Mouse (Mus musculus): ENCODE data around the gene Tmem267.
"Not testable (repeated sequence)": the region's sequence is repeated elsewhere in the genome, so short reads cannot be mapped to it uniquely, and the experiment has no call there.

Gene Tmem267

DNA sequence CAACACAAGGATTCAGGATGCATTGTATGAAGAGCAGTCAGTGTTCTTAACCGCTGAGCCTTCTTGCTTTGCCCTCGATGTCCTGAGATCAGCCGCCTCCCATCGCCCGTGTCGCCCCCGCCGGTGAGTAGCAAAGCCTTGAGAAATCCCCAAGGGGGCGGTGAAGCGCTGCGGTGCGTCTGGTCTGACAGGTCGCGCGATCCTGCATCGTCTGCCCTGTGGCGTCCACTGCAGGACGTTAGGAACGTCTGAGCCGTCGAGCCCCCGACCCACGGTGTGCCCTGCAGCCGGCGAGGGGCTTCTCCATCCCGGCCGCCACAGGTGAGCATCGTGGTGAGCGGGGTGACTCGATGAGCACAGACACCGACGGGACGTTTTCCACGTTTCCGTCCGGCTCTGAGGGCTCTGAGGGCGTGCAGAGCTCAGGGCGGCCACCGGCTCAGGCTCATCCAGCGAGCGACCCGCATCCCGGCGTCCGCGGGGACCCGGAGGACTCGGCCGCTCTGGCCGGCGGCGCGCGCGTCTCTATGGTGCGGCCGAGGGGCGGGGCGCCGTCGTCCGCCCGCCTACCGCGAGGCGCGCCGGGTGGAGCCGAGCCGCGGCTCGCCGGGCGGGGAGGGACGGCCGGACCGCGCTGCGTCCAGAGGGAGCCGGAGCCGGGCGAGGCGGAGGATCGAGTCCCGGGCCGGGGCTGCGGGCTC lies at the start of gene Tmem267, which contains the start of gene 3110070M22Rik:
Tmem267 (plus strand) TSS at position 160 of the 701 bp plus-strand sequence.
3110070M22Rik (minus strand) TSS at position 504 of the 701 bp plus-strand sequence.
- peak; percentile 88 for DNase-seq

DNA sequence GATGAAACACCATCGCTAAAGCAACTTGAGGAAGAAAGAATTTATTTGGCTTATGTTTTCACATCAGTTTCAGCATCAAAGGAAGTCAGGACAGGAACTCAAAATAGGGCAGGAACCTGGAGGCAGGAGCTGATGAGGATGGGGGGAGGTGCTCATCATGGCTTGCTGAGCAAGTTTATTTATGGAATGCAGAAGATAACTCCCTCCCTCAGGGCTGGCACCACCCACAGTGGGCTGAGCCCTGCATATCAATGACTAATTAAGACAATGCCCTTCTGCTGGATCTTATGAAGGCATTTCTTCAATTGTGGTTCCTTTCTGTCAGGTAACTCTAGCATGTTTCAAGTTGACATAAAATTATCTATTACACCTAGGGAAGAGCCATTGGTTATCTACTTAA lies 45.6 kb upstream of the Tmem267 start:
- DNase-seq = no peak

DNA sequence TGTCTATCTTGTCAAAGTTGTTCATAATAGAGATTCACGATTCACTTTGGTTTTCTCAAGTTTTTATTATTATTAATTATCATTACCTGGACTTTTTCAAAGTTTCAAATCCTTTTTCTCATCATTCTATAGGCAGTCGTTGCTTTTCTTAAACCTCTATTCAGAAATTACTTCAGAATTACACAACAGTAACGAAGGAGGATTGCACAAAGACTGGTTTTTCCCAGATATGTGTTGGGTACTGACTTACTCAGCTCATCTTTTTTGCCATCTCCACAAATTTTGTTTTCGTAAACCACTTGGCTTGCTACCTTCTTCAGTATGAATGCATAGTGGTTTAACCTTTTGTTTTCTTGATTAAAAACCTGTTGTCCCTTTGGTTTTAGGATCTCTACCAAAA lies 34.3 kb upstream of the Tmem267 start:
- DNase-seq = no peak

DNA sequence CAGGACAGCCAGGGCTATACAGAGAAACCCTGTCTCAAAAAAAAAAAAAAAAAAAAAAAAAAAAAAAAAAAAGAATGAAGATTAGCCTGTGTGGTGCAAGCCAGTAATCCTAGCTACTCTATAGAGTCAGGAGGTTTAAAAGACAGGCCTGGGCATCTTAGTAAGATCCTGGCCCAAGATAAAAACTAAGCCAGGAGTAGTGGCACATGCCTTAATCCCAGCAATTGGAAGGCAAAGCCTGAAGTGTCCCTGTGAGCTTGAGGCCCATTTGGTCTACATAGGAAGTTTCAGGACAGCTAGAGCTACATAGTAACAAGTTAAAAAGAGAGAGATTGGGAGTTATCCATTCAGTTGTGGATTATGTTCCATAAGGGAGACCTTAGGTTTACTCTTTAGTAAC lies 32.8 kb upstream of the Tmem267 start:
- no peak for DNase-seq

DNA sequence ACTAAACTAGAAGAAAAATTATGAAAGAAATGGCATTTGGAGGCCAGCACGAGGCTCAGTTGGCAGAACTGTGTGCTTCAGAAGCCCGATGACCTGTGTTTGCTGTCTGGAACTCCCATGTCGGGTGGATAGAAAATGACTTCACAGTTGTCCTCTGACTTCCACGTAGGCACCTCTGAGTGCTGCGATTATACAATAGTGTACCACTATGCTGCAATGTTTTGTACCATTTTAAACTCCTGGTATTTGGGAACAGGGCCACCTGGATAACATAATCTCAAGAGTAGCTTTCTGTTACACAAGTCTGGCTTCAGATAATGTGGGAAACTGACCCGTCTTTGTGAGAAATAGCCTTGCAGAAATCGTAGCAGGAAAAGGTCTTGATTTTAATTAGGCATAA lies 31.5 kb upstream of the Tmem267 start:
- no peak for DNase-seq

DNA sequence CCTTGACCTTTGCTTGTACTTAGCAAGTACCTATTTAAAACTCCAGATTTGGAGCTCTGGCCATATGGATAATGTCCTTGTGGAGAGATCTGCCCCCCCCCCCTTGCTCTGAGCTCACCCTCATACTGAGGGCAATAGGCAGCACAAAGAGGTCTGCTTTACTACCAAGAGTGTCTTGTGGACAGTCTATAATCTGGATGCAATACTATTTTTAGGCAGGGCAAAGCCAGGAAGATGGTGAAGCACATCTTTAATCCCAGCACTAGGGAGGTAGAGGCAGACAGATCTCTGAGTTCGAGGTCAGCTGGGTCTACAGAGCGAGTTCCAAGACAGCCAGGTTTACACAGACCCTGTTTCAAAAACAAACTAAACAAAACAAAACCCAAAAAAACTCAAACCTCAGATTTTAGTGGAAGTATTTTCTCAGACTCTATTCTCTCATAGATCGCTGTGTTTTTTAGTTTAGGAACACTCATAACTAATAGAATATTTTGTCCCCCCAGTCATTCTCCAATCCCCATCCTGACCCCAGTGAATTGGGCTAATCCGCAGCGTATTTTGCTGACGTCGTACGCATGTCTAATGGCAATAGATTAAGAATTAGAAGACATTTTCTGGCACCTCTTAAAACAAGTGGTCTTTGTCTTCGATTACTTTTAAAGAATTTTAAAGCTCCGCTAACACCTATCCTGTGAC lies 25.8 kb upstream of the Tmem267 start:
- no peak for DNase-seq

DNA sequence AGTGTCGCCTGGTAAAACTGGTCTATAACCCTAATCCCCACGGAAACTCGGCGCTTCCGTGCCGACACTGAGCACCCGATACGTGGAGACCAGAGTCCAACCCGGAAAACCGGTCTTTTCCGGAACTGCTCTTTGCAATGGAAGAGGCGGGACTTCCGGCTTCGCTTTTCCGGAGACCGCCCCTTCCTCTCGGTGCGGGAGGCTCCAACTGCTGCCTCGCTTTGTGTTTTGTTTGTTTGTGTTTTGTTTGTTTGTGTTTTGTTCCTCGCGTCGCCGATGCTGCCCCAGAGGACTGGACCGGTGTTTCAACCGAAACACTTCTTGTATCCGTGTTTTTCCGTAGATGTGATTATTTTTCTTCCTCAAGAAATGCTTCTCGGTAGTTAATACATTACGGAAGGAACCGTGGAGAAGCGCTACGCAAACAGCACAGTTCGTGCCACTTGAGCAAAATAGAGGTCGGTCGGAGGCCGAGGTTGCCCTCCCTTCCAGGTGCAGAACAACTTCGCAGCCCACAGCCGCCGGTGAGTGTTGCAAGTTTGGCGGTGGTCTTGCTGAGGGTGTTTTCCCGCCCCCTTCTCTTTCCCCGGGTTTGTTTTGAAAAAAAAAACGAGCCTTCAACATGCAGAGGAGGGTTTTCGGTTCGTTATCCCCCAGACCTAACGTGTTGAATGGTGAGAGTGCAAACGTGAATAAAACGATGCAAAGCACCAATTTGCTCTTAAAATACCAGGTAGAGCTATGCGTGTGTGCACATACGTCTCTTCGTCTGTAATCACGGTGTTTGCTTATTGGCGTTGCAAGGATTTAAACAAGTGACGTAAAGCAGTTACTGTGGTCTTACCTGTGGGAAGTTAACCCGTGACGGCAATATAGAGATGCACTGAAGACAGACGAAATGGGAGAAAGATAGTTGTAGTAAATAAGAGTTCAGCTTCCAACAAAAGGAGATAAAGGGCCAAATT lies 25.0 kb upstream of the Tmem267 start, which contains the start of gene 4833420G17Rik:
4833420G17Rik (plus strand) TSS at position 173 of the 965 bp plus-strand sequence.
- peak; percentile 89 for DNase-seq

DNA sequence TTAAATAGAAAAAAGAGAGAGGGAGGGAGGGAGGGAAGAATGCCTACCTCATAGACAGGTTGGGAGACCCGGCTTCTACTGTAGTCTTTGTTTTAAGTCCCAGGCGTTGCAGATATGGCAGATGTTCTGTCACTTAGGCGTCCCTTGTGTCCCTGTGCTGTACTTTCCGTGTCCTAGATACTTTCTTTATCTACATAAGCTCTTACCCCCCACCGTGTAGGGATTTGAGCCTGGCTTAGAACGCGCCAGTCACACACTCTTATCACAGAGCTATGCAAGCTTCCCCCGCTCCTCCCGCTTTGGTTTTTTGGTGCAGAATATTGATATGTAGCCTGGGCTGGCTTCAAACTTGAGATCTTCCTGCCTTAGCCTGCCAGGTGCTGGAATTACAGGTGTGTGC lies 11.2 kb upstream of the Tmem267 start:
- no peak for DNase-seq

DNA sequence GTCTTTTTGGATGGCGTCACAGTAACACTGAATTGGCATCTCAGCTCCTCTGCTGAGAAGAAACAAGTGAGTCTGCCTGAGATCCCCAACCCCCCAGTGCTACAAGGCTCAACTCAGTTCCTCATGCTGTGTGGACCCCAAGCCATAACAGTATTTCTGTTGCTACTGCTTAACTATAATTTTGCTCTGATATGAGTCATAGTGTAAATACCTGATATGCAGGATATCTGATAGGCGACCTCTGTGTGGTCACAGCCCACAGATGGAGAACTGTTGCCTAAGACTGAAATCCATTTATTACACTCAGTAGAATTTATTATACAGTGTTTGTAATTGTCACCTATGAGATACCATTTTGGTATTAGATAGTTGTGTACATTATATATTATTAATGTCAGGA lies 10.1 kb upstream of the Tmem267 start:
- no peak for DNase-seq

DNA sequence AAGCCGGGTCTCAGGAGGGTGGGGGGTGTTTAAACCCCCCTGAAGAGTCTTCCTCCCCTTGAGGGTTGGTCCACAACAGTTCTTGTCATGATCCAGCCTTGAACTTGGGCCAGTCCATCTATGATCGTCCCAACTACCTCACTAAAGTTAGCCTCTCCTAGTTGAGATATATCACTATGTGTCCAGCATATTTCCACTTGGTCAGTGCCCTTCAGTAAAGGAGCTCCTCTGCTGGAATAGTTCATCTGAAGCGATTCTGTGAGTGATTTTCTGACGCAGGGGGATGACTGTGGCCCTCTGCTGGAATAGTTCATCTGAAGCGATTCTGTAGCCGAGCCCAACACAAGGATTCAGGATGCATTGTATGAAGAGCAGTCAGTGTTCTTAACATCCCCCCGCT lies 485 bp upstream of the Tmem267 start:
- DNase-seq = no peak

DNA sequence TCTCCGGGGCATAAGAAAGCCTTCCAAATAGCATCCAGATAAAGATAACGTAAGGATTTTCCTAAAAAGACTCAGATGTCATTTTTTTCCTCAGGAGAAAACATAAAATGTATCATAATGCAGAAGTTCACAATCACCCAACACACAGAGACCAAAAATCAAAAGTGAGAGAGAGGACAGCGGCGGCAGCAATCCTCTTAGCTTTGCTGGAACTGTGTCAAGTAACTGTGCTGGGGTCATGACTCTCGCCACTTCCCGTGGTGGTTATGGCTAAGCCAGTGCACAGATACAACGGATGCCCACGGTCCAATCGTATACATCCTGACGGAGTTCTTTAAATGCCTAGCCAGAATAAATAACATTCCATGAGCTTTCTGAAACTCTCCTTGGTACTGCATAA lies 4.2 kb downstream of the Tmem267 start:
- DNase-seq = not testable (repeated sequence)

DNA sequence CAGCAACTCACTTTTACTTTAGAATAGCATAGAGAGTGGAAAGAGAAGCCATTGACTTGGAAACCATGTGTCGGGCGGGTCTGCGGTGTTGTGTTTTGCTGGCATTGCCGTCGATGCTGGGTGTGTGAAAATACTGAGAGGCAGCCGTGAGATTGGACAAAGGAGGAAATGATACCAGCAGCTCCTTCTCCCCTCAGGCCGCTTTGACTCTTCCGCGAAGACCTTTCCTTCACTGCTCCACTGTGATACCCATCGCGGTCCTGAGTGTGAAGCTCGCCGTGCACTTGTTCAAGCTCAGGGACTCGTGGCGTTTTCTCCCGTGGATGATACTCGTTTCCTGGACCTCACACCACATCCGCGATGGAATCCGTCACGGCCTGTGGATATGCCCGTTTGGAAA lies 7.1 kb downstream of the Tmem267 start:
- not testable (repeated sequence) for DNase-seq

DNA sequence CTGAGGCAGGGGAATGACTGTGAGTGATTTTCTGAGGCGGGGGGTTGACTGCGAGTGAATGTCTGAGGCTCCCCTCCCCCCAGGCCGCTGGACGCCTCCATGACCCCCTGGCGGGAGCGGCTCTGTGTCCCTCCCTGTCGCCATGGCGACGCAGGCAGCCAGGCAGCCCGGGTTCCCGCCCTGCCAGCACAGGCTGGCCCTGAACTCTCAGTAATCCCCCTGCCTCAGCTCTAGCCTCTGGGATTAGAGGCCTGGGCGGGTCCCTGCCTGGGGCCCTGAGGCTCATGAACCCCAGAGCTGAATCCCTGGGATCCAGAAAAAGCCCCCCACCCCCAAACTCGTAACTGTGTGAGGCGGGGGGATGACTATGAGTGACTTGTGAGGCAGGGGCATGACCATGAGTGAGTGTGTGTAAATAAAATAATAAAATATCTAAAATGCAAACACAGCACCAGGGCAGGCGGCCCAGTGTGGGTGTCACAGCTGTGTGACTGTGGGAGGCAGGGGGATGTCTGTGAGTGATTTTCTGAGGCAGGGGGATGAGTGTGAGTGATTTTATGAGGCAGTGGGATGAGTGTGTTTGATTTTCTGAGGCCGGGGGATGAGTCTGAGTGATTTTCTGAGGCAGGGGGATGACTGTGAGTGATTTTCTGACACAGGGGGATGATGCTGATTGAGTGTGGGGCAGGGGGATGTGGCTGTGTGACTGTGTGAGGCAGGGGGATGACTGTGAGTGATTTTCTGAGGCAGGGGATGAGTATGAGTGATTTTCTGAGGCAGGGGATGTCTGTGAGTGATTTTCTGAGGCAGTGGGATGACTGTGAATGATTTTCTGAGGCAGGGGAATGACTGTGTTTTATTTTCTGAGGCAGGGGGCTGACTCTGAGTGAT lies 108.7 kb downstream of the Tmem267 start:
- peak; percentile 46 for DNase-seq

DNA sequence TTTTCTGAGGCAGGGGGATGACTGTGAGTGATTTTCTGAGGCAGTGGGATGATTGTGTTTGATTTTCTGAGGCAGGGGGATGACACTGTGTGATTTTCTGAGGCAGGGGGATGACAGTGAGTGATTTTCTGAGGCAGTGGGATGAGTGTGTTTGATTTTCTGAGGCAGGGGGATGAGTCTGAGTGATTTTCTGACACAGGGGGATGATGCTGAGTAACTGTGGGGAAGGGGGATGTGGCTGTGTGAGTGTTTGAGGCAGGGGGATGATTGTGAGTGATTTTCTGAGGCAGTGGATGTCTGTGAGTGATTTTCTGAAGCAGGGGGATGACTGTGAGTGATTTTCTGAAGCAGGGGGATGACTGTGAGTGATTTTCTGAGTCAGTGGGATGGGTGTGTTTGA lies 110.6 kb downstream of the Tmem267 start:
- peak; percentile 19 for DNase-seq

DNA sequence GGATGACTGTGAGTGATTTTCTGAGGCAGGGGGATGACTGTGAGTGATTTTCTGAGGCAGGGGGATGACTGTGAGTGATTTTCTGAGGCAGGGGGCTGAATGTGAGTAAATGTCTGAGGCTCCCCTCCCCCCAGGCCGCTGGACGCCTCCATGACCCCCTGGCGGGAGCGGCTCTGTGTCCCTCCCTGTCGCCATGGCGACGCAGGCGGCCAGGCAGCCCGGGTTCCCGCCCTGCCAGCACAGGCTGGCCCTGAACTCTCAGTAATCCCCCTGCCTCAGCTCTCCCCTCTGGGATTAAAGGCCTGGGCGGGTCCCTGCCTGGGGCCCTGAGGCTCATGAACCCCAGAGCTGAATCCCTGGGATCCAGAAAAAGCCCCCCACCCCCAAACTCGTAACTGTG lies 111.2 kb downstream of the Tmem267 start:
- peak; percentile 13 for DNase-seq

DNA sequence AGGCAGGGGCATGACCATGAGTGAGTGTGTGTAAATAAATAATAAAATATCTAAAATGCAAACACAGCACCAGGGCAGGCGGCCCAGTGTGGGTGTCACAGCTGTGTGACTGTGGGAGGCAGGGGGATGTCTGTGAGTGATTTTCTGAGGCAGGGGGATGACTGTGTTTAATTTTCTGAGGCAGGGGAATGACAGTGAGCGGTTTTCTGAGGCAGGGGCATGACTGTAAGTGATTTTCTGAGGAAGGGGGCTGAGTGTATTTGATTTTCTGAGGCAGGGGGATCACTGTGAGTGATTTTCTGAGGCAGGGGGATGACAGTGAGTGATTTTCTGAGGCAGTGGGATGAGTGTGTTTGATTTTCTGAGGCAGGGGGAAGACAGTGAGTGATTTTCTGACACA lies 111.7 kb downstream of the Tmem267 start:
- not testable (repeated sequence) for DNase-seq

DNA sequence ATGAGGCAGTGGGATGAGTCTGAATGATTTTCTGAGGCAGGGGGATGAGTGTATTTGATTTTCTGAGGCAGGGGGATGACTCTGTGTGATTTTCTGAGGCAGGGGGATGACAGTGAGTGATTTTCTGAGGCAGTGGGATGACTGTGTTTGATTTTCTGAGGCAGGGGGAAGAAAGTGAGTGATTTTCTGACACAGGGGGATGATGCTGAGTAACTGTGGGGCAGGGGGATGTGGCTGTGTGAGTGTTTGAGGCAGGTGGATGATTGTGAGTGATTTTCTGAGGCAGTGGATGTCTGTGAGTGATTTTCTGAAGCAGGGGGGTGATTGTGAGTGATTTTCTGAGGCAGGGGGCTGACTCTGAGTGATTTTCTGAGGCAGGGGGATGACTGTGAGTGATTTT lies 112.3 kb downstream of the Tmem267 start:
- peak; percentile 58 for DNase-seq

DNA sequence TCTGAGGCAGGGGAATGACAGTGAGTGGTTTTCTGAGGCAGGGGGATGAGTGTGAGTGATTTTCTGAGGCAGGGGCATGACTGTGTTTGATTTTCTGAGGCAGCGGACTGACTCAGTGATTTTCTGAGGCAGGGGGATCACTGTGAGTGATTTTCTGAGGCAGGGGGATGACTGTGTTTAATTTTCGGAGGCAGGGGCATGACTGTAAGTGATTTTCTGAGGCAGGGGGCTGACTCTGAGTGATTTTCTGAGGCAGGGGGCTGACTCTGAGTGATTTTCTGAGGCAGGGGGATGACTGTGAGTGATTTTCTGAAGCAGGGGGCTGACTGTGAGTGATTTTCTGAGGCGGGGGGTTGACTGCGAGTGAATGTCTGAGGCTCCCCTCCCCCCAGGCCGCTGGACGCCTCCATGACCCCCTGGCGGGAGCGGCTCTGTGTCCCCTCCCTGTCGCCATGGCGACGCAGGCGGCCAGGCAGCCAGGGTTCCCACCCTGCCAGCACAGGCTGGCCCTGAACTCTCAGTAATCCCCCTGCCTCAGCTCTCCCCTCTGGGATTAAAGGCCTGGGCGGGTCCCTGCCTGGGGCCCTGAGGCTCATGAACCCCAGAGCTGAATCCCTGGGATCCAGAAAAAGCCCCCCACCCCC lies 115.0 kb downstream of the Tmem267 start:
- peak; percentile 75 for DNase-seq

DNA sequence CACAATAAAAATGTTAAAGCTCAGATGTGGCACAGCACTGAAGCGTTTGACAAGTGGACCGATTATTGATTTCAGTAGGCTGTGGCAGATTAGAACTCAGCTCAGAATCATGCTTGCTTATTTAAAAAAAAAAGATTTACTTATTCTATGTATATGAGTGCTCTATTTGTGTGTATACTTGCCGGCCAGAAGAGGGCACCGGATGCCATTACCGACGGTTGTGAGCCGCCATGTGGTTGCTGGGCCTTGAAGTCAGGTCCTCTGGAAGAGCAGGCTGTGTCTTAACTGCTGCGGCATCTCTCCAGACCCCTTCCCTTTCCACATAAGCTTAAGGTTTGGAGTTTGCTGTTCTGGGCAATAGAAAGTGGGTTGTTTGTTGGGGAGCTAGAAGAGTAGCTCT lies 116.1 kb downstream of the Tmem267 start:
- DNase-seq = peak; percentile 18

DNA sequence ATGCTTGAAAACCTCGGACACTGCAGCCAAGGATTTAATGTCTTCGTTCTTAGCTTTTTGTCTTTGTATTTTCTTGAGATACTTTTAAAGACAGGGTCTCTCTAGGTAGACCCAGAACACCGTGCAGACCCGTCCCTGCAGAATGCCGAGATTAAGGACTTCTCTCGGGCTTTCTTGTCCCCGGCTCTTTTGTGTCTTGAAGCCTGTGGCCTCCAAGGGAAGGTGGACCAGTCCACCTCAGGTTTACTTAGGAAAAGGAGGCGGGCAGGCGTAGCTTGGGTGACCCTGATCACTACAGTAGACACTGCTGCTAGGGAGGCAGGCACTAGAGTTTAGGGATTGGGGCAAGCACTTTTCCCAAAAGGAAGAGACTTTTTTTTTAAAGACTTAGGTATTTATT lies 116.5 kb downstream of the Tmem267 start:
- DNase-seq = not testable (repeated sequence)

DNA sequence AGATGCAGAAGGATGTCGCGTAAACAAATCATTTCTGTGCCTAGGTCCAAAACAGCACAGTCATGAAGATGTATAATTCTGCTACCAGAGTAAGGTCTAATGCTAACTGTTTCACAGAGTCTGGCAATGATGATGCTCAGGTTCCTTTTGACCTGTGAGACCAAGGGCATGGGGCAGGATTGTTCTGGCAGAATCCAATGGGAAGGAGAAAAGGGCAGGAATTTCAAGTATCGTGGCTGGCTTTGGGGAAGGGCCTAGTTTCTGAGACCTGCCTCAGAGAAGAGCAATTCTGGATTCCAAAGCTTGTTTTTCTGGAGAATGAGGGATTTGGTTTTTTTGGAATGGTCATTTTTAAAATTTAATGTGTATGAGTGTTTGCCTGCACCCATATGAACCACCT lies 131.0 kb downstream of the Tmem267 start:
- DNase-seq = no peak

DNA sequence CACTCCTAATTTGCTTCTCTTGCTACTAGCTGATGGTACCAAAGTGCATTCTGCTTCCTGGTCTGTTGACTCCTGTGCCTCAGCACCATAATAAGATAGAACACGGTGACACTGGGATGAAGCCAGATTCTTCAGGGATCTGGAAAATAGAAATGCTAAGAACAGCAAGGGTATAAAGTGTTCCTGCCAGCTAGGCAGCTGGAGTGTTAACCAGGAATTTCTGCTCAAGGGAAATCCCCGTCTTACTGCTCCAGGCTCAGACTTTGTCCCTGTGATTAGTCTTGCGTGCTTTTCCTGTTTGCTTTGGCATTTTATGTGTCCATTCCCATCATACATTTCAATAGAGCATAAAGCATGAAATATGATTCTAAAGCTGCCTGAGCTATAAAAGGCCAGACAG lies 131.9 kb downstream of the Tmem267 start:
- no peak for DNase-seq
